Mouse (Mus musculus): ENCODE results near the gene Cpsf4l. TPM values are rescaled to one million over a fixed set of nuclear protein-coding genes. Genes with fewer than 3 reads are reported as not detected.

Gene Cpsf4l
- polyA plus RNA-seq, 1 experiment from 2014 or later, result 0.18 TPM

DNA sequence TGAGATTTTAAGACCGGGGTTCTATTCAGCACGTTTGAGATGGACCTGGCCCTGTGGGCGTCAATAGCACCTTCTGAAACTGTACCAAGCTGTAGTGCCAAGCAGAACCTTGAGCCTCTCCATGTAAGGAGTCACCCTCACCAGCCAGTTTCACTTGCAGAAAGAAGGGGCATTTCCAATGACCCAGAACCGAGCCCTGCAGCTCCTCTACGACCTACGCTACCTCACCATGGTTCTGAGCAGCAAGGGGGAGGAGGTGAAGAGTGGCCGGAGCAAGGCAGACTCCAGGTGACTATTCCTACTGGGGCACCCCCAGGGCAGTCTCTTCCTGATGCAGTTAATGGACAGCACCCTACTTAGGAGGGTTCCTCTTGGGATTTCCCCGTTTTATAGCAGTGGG is 51.5 kb downstream of the Cpsf4l start:
- ATAC-seq (ENCODE audit: insufficient read depth, low FRiP score), result no peak
- peaks cover 27% of the 10 kb centered on the region for H3K36me3 ChIP-seq (ENCODE audit: control insufficient read depth, insufficient read depth, low read length)
- H3K4me3 ChIP-seq (replicated peaks; ENCODE audit: low read length), result no peak overlapping the region
- H3K9ac ChIP-seq (ENCODE audit: low read length), result no peak overlapping the region
- no peak overlapping the region for H3K27ac ChIP-seq (ENCODE audit: low read length)
- H3K4me2 ChIP-seq (ENCODE audit: low read depth, low read length), result no peak overlapping the region
- no peaks in the 10 kb centered on the region for H3K27me3 ChIP-seq (ENCODE audit: control insufficient read depth, insufficient read depth, low read length)
- no peaks in the 10 kb centered on the region for H3K4me1 ChIP-seq (ENCODE audit: control insufficient read depth, insufficient read depth, low read length)
- WGBS, result 80% methylated on average over 8 of the region's 8 CpGs
- H3K9me3 ChIP-seq (replicated peaks; ENCODE audit: control insufficient read depth, low read length), result no peaks in the 10 kb centered on the region

DNA sequence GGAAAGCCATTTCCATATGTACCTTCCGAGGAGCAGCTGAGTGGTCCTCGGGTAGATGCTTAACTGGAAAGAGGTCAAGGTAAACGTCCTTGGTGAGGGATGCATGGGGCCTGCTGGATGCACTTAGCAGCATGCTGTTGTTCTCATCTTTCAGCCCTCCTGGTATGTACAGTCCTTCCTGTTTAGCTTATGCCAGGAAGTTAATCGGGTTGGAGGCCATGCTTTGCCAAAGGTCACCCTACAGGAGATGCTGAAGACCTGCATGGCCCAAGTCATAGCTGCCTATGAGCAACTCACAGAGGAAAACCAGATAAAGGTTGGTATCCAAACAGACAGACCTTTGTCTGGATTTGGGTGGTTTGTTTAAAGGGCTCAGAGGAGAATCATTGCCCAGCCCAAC is 52.6 kb downstream of the Cpsf4l start:
- H3K4me3 ChIP-seq (replicated peaks; ENCODE audit: low read length), result no peak overlapping the region
- H3K27me3 ChIP-seq (ENCODE audit: control insufficient read depth, insufficient read depth, low read length), result no peaks in the 10 kb centered on the region
- no peak overlapping the region for H3K9ac ChIP-seq (ENCODE audit: low read length)
- peaks cover 31% of the 10 kb centered on the region for H3K36me3 ChIP-seq (ENCODE audit: control insufficient read depth, insufficient read depth, low read length)
- H3K27ac ChIP-seq (ENCODE audit: low read length), result no peak overlapping the region
- no peaks in the 10 kb centered on the region for H3K9me3 ChIP-seq (replicated peaks; ENCODE audit: control insufficient read depth, low read length)
- H3K4me1 ChIP-seq (ENCODE audit: control insufficient read depth, insufficient read depth, low read length), result no peaks in the 10 kb centered on the region
- no peak for ATAC-seq (ENCODE audit: insufficient read depth, low FRiP score)
- no peak overlapping the region for H3K4me2 ChIP-seq (ENCODE audit: low read depth, low read length)
- WGBS, result 45% methylated on average over 4 of the region's 4 CpGs

DNA sequence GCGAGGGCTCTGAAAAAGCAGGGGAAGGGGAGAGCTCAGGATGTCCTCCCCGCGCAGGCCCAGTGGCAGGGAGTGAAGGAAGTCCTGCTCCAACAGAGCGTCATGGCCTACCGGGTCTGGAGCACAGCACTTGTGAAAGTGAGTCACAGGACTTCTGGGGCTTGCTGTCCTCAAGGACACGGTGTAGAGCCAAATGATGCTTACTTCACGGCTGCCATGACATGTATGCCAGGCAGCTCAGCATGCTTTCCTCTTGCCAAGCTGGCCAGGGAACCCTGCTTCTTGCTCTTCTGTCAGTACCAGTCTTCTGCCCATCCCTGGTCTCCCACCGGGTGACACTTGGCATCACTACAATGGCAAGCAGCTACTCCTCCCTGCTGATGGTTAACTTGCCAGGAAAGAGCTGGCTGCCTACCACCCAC is 53.3 kb downstream of the Cpsf4l start:
- no peak overlapping the region for H3K4me2 ChIP-seq (ENCODE audit: low read depth, low read length)
- no peak overlapping the region for H3K9ac ChIP-seq (ENCODE audit: low read length)
- WGBS, result 86% methylated on average over 8 of the region's 8 CpGs
- H3K27ac ChIP-seq (ENCODE audit: low read length), result no peak overlapping the region
- H3K9me3 ChIP-seq (replicated peaks; ENCODE audit: control insufficient read depth, low read length), result no peaks in the 10 kb centered on the region
- H3K36me3 ChIP-seq (ENCODE audit: control insufficient read depth, insufficient read depth, low read length), result peaks cover 26% of the 10 kb centered on the region
- H3K4me1 ChIP-seq (ENCODE audit: control insufficient read depth, insufficient read depth, low read length), result no peaks in the 10 kb centered on the region
- no peak for ATAC-seq (ENCODE audit: insufficient read depth, low FRiP score)
- H3K27me3 ChIP-seq (ENCODE audit: control insufficient read depth, insufficient read depth, low read length), result no peaks in the 10 kb centered on the region
- no peak overlapping the region for H3K4me3 ChIP-seq (replicated peaks; ENCODE audit: low read length)

DNA sequence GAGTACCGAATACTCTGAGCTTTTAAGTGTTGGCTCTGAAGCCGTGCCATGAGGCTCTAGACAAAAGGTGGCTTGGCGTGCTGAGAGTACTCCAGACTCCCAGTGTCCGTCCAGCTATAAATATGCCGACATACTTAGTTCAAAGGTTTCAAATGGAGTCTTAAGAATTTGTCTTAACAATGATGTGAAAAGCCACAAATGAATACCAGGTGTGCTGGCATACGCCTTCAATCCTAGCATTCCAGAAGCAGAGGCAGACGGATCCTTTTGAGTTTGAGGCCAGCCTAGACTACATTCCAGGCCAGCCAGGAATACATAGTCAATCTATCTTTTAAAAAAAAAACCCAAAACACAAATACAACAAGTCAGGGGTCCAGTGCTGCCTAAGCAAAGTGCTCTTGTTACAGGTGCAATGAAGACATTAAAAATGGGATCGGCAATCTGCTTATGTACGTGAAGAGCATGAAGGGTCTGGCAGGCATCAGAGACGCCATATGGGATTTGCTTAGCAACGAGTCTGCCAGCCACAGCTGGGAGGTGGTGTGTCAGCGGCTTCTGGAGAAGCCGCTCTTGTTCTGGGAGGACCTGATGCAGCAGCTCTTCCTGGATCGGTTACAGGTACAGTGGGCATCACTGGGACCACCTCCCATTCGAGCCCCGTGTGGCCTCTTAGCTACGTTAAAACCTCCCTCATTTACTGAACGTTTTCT is 55.1 kb downstream of the Cpsf4l start:
- Histone ChIP-seq H3K9me3 (replicated peaks; ENCODE audit: control insufficient read depth, low read length) (no peaks in the 10 kb centered on the region), H3K27ac (ENCODE audit: low read length) (no peak overlapping the region), H3K4me2 (ENCODE audit: low read depth, low read length) (no peak overlapping the region), H3K27me3 (ENCODE audit: control insufficient read depth, insufficient read depth, low read length) (no peaks in the 10 kb centered on the region), H3K9ac (ENCODE audit: low read length) (no peak overlapping the region), H3K4me3 (replicated peaks; ENCODE audit: low read length) (no peak overlapping the region), H3K36me3 (ENCODE audit: control insufficient read depth, insufficient read depth, low read length) (peaks cover 26% of the 10 kb centered on the region), H3K4me1 (ENCODE audit: control insufficient read depth, insufficient read depth, low read length) (peaks cover 10% of the 10 kb centered on the region)
- no peak for ATAC-seq (ENCODE audit: insufficient read depth, low FRiP score)
- 81% methylated on average over 18 of the region's 18 CpGs for WGBS

DNA sequence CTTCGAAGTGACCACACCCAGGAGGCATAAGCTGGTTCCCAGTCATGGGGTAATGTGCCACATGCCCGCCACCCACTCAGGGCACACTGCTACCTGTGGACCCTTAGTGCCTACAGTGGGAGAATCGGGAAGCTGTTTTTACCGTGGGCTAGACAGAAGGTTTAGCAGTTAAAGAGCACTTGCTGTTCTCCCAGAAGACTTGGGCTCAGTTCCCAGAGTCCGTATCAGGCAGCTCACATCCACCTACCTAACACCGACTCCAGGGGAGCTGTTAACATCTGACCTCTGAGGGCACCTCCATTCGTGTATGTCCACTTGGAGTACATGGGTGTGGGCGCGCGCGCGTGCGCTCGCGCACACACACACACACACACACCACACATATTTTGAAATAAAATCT is 55.7 kb downstream of the Cpsf4l start:
- peaks cover 10% of the 10 kb centered on the region for H3K4me1 ChIP-seq (ENCODE audit: control insufficient read depth, insufficient read depth, low read length)
- H3K4me2 ChIP-seq (ENCODE audit: low read depth, low read length), result no peak overlapping the region
- WGBS, result 94% methylated on average over 15 of the region's 15 CpGs
- ATAC-seq (ENCODE audit: insufficient read depth, low FRiP score), result no peak
- H3K9me3 ChIP-seq (replicated peaks; ENCODE audit: control insufficient read depth, low read length), result no peaks in the 10 kb centered on the region
- no peaks in the 10 kb centered on the region for H3K27me3 ChIP-seq (ENCODE audit: control insufficient read depth, insufficient read depth, low read length)
- peaks cover 23% of the 10 kb centered on the region for H3K36me3 ChIP-seq (ENCODE audit: control insufficient read depth, insufficient read depth, low read length)
- no peak overlapping the region for H3K4me3 ChIP-seq (replicated peaks; ENCODE audit: low read length)
- no peak overlapping the region for H3K9ac ChIP-seq (ENCODE audit: low read length)
- H3K27ac ChIP-seq (ENCODE audit: low read length), result no peak overlapping the region

DNA sequence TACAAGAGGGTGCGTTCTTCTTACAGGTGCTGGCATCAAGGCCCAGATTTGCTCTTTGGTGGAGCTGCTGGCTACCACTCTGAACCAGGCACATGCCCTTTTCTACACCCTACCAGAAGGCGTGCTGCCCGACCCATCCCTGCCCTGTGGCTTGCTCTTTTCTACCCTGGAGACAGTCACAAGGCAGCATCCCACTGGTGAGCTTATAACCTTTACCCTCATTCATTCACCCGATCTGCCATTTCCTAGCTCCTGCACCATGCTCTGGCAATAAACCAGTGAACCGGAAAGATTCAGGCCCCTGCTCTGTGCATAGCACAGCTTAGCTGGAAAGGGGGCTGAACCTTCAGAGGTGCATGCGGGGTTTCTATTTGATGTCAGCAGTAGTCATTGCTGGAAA is 57.3 kb downstream of the Cpsf4l start:
- WGBS, result 90% methylated on average over 6 of the region's 6 CpGs
- no peak for ATAC-seq (ENCODE audit: insufficient read depth, low FRiP score)
- Histone ChIP-seq H3K27ac (ENCODE audit: low read length) (no peak overlapping the region), H3K4me2 (ENCODE audit: low read depth, low read length) (no peak overlapping the region), H3K4me3 (replicated peaks; ENCODE audit: low read length) (no peak overlapping the region), H3K27me3 (ENCODE audit: control insufficient read depth, insufficient read depth, low read length) (no peaks in the 10 kb centered on the region), H3K36me3 (ENCODE audit: control insufficient read depth, insufficient read depth, low read length) (peaks cover 18% of the 10 kb centered on the region), H3K4me1 (ENCODE audit: control insufficient read depth, insufficient read depth, low read length) (peaks cover 13% of the 10 kb centered on the region), H3K9me3 (replicated peaks; ENCODE audit: control insufficient read depth, low read length) (no peaks in the 10 kb centered on the region), H3K9ac (ENCODE audit: low read length) (no peak overlapping the region)

DNA sequence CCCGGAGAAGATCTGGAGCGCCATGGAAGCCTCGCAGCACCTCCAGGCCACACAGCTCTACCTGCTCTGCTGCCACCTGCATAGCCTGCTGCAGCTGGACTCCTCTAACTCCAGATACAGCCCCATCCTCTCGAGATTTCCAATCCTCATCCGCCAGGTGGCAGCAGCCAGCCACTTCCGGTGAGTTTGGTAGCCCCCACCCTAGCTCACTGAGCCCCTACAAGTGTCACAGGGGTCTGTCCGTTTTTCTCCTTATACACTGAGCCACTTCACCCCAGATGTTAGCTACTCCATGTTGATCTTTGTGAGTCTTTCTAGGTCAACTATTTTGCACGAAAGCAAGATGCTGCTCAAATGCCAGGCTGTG is 57.9 kb downstream of the Cpsf4l start:
- H3K36me3 ChIP-seq (ENCODE audit: control insufficient read depth, insufficient read depth, low read length), result peaks cover 13% of the 10 kb centered on the region
- peaks cover 13% of the 10 kb centered on the region for H3K4me1 ChIP-seq (ENCODE audit: control insufficient read depth, insufficient read depth, low read length)
- 41% methylated on average over 8 of the region's 8 CpGs for WGBS
- H3K9ac ChIP-seq (ENCODE audit: low read length), result no peak overlapping the region
- H3K4me3 ChIP-seq (replicated peaks; ENCODE audit: low read length), result no peak overlapping the region
- no peaks in the 10 kb centered on the region for H3K9me3 ChIP-seq (replicated peaks; ENCODE audit: control insufficient read depth, low read length)
- peak; percentile 9; the same call in 1 of the 2 replicates for ATAC-seq (ENCODE audit: insufficient read depth, low FRiP score)
- no peak overlapping the region for H3K4me2 ChIP-seq (ENCODE audit: low read depth, low read length)
- no peak overlapping the region for H3K27ac ChIP-seq (ENCODE audit: low read length)
- H3K27me3 ChIP-seq (ENCODE audit: control insufficient read depth, insufficient read depth, low read length), result no peaks in the 10 kb centered on the region

DNA sequence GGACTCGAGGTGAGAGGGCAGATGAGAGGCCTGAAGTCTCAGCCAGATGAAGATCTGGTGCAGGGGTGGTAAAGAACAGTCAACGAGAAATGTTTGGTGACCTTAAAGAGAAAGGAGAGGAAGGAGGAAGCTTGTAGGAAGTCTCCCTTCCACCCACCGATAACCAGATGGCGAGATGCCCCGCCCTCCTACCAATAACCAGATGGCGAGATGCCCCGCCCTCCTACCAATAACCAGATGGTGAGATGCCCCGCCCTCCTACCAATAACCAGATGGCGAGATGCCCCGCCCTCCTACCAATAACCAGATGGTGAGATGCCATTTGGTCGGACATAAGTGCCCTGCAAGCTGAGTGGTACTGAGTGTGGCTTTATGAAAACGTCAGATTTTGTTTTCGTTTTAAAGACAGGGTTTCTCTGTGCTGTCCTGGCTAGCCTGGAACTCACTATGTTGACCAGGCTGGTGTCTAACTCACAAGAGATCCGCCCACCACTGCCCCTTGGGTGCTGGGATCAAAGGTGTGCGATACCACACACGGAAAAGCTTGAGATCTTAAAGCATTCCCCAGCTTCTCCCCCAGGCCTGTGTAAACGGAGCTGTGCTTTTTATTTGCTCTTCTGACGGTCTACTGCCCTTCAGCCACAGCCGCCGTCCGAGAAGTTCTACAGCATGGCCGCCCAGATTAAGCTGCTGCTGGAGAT is 58.5 kb downstream of the Cpsf4l start:
- Histone ChIP-seq H3K4me1 (ENCODE audit: control insufficient read depth, insufficient read depth, low read length) (peaks cover 13% of the 10 kb centered on the region), H3K27me3 (ENCODE audit: control insufficient read depth, insufficient read depth, low read length) (no peaks in the 10 kb centered on the region), H3K4me2 (ENCODE audit: low read depth, low read length) (no peak overlapping the region), H3K36me3 (ENCODE audit: control insufficient read depth, insufficient read depth, low read length) (peaks cover 10% of the 10 kb centered on the region; the same call in 1 of the 2 replicates), H3K9me3 (replicated peaks; ENCODE audit: control insufficient read depth, low read length) (no peaks in the 10 kb centered on the region), H3K4me3 (replicated peaks; ENCODE audit: low read length) (no peak overlapping the region), H3K27ac (ENCODE audit: low read length) (no peak overlapping the region; the same call in 1 of the 2 replicates), H3K9ac (ENCODE audit: low read length) (no peak overlapping the region)
- peak; percentile 16; the same call in 1 of the 2 replicates for ATAC-seq (ENCODE audit: insufficient read depth, low FRiP score)
- WGBS, result 63% methylated on average over 22 of the region's 22 CpGs

DNA sequence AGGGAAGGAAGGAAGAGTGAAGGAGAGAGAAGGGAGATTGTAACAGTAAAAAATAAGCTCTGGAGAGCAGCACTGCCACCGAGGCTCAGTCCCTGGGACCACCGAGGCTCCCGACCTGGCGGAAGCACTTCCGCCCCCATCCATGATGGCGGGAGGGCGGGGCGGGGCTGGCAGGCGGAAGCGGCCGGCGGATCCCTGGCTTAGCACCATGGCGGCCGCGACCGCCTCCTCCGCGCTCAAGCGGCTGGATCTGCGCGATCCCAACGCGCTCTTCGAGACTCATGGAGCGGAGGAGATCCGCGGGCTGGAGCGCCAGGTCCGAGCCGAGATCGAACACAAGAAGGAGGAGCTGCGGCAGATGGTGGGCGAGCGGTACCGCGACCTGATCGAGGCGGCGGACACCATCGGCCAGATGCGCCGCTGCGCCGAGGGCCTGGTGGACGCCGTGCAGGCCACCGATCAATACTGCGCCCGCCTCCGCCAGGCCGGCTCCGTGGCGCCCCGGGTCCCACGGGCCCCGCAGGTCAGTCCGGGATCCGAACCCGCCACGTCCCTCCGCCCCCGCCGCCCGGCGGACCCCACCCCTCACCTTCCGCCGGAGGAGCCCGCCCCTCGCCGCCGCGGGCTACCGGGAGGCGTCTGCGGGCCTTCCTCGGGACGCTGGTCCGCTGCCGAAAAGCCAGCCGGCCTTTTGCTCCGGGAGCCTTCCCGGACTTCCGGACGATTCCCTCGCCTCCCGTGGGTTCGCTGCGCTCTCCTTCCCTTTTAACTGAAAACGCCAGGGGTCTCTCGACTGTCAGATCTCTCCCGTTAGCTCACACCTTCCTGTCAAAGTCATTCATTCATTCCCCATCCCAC is 60.2 kb downstream of the Cpsf4l start, which contains the start of gene Slc39a11:
TSS of gene Slc39a11 (minus strand) at position 727 of the 858 bp plus-strand sequence.
- Histone ChIP-seq H3K27me3 (ENCODE audit: control insufficient read depth, insufficient read depth, low read length) (no peaks in the 10 kb centered on the region), H3K4me2 (ENCODE audit: low read depth, low read length) (peak within 1 kb of the TSS; percentile 85), H3K4me1 (ENCODE audit: control insufficient read depth, insufficient read depth, low read length) (peaks cover 13% of the 10 kb centered on the region), H3K9ac (ENCODE audit: low read length) (peak within 1 kb of the TSS; percentile 95), H3K9me3 (replicated peaks; ENCODE audit: control insufficient read depth, low read length) (no peaks in the 10 kb centered on the region), H3K27ac (ENCODE audit: low read length) (peak within 1 kb of the TSS; percentile 85), H3K36me3 (ENCODE audit: control insufficient read depth, insufficient read depth, low read length) (peaks cover 10% of the 10 kb centered on the region; the same call in 1 of the 2 replicates), H3K4me3 (replicated peaks; ENCODE audit: low read length) (peak within 1 kb of the TSS; percentile 85)
- under 1% methylated on average over 91 of the region's 91 CpGs for WGBS
- peak; percentile 78 for ATAC-seq (ENCODE audit: insufficient read depth, low FRiP score)
